Mouse (Mus musculus) stomach, embryonic 15.5 days (tissue): ENCODE data around the gene Sun2. TPM values are rescaled to one million over a fixed set of nuclear protein-coding genes. Genes with fewer than 3 reads are reported as not detected.

Experiments
- ATAC-seq: fragments of 200-750 bp; cut with Nextera tagmentation; 2 replicates; pipeline ENCODE4 v1.8.0; 2017; ENCODE audit warnings: low read depth, moderate number of reproducible peaks, moderate TSS enrichment; ENCODE audit not compliant: insufficient read depth, low FRiP score
- H3K27ac ChIP-seq: fragments of 300-500 bp; sonication (generic); 2 replicates; pipeline ENCODE4 v1.5.1; 2015; ENCODE audit warnings: mild to moderate bottlenecking, inconsistent platforms
- H3K27me3 ChIP-seq: fragments of 300-500 bp; sonication (generic); replicated peaks from 2 replicates; pipeline ENCODE4 v1.6.1; 2015; ENCODE audit warnings: inconsistent platforms
- H3K36me3 ChIP-seq: fragments of 300-500 bp; sonication (generic); 2 replicates; pipeline ENCODE4 v1.6.1; 2015; ENCODE audit warnings: inconsistent platforms
- H3K4me1 ChIP-seq: fragments of 300-500 bp; sonication (generic); 2 replicates; pipeline ENCODE4 v1.6.1; 2015; ENCODE audit warnings: inconsistent platforms
- H3K4me2 ChIP-seq: fragments of 300-500 bp; sonication (generic); 2 replicates; pipeline ENCODE4 v1.6.1; 2015; ENCODE audit warnings: mild to moderate bottlenecking, inconsistent platforms
- H3K4me3 ChIP-seq: fragments of 300-500 bp; sonication (generic); replicated peaks from 2 replicates; pipeline ENCODE4 v1.5.1; 2015; ENCODE audit warnings: inconsistent platforms
- H3K9ac ChIP-seq: fragments of 300-500 bp; sonication (generic); 2 replicates; pipeline ENCODE4 v1.6.1; 2015; ENCODE audit warnings: inconsistent platforms
- H3K9me3 ChIP-seq: fragments of 300-500 bp; sonication (generic); 2 replicates; pipeline ENCODE4 v1.6.1; 2016; ENCODE audit warnings: inconsistent platforms
- WGBS: fragments of 180-500 bp; shearing (Covaris S2); methylation state at CpG from one replicate; pipeline ENCODE4 v1.1.7; 2015; 5-methylcytosine and 5-hydroxymethylcytosine counted together
- polyA plus RNA-seq: library from polyadenylated mRNA; unstranded; fragments of >200 nt; fragmentation: Nextera tagmentation; extraction: Ambion mirVana; gene quantifications from 2 replicates; pipeline ENCODE4 v1.2.1, GENCODE M21; 2015

Gene Sun2
- polyA plus RNA-seq, 1 experiment from 2014 or later: 5.1 TPM

DNA sequence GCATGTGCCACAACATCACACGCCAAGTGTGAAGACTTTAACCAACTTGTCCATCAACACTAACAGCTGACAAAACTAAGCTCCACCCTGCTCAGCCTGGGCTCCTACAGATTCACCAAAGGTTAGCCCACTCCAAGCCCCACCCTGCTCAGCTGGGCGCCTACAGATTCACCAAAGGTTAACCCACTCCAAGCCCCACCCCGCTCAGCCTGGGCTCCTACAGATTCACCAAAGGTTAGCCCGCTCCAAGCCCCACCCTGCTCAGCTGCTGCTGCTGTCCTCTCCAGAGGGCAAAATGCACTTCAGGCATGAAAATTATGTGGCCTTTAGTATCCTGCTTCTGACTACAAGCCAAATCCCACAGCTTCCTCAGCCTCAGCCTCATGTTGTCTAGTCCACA lies 60.4 kb downstream of the Sun2 start:
- H3K4me3 ChIP-seq: no peak overlapping the region
- no peak overlapping the region for H3K4me2 ChIP-seq
- H3K9ac ChIP-seq: no peak overlapping the region
- ATAC-seq: no peak
- no peak overlapping the region for H3K27ac ChIP-seq
- no peaks in the 10 kb centered on the region for H3K36me3 ChIP-seq
- no peaks in the 10 kb centered on the region for H3K9me3 ChIP-seq
- peaks cover 36% of the 10 kb centered on the region for H3K4me1 ChIP-seq
- H3K27me3 ChIP-seq: no peaks in the 10 kb centered on the region
- WGBS: 85% methylated on average over 4 of the region's 4 CpGs

DNA sequence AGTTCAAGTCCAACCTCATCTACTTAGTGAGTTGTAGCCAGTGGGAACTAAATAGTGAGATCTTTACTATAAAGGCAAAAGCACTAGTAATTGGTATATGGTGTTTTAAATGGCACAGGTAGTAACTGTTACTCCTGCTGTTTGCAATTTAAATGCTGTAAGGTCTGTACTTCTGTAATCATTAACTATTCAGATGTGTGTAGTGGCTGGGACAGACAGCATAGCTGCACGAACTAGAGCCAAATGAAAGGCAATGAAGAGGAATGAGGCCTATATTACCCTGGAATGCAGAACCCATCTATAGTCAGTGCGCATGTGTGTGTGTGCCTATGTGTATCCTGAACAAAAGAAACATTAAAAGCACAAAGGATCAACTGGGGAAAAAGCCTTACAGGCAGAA lies 64.4 kb downstream of the Sun2 start:
- 75% methylated on average over 2 of the region's 2 CpGs for WGBS
- H3K4me2 ChIP-seq: no peak overlapping the region
- H3K4me3 ChIP-seq: no peak overlapping the region
- H3K9me3 ChIP-seq: no peaks in the 10 kb centered on the region
- no peaks in the 10 kb centered on the region for H3K27me3 ChIP-seq
- no peak for ATAC-seq
- no peak overlapping the region for H3K9ac ChIP-seq
- H3K27ac ChIP-seq: no peak overlapping the region
- H3K4me1 ChIP-seq: peaks cover 6% of the 10 kb centered on the region; the same call in 1 of the 2 replicates
- peaks cover 23% of the 10 kb centered on the region; the same call in 1 of the 2 replicates for H3K36me3 ChIP-seq

Other genes with a start within 250 kb of the Sun2 start
- 0.05 TPM in 1 of 2 replicates, not detected in the other for gene Kcnj4, start 237.3 kb downstream of the Sun2 start, polyA plus RNA-seq
- 96.2 and 98.2 TPM in 2 replicates for gene Kdelr3, start 226.1 kb downstream of the Sun2 start, polyA plus RNA-seq
- 48.5 and 51.4 TPM in 2 replicates for gene Ddx17, start 195.8 kb downstream of the Sun2 start, polyA plus RNA-seq
- 2.8 TPM in 2 replicates for gene Dmc1, start 137.4 kb downstream of the Sun2 start, polyA plus RNA-seq
- 1.3 and 1.4 TPM in 2 replicates for gene Fam227a, start 83.6 kb downstream of the Sun2 start, polyA plus RNA-seq
- gene Cby1, start 83.3 kb downstream of the Sun2 start, polyA plus RNA-seq: 41.4 and 42.2 TPM in 2 replicates
- gene Tomm22, start 71.7 kb downstream of the Sun2 start, polyA plus RNA-seq: 227 and 254 TPM in 2 replicates
- 21.2 and 22.0 TPM in 2 replicates for gene Josd1, start 54.6 kb downstream of the Sun2 start, polyA plus RNA-seq
- 28.2 and 29.3 TPM in 2 replicates for gene Gtpbp1, start 51.7 kb downstream of the Sun2 start, polyA plus RNA-seq
- 44.4 and 50.4 TPM in 2 replicates for gene Dnal4, start 35.3 kb upstream of the Sun2 start, polyA plus RNA-seq
- 4.5 and 4.8 TPM in 2 replicates for gene Nptxr, start 62.2 kb upstream of the Sun2 start, polyA plus RNA-seq
- not detected in 2 replicates for gene Npcd, start 91.7 kb upstream of the Sun2 start, polyA plus RNA-seq
- gene Cbx6, start 92.2 kb upstream of the Sun2 start, polyA plus RNA-seq: 62.6 and 68.0 TPM in 2 replicates
- 22.4 and 26.5 TPM in 2 replicates for gene Apobec3, start 149.1 kb upstream of the Sun2 start, polyA plus RNA-seq
- 4.9 and 5.6 TPM in 2 replicates for gene Cbx7, start 228.6 kb upstream of the Sun2 start, polyA plus RNA-seq